Comparison of ENCODE assay signal across 8 mouse cellular contexts in the genomic region with DNA sequence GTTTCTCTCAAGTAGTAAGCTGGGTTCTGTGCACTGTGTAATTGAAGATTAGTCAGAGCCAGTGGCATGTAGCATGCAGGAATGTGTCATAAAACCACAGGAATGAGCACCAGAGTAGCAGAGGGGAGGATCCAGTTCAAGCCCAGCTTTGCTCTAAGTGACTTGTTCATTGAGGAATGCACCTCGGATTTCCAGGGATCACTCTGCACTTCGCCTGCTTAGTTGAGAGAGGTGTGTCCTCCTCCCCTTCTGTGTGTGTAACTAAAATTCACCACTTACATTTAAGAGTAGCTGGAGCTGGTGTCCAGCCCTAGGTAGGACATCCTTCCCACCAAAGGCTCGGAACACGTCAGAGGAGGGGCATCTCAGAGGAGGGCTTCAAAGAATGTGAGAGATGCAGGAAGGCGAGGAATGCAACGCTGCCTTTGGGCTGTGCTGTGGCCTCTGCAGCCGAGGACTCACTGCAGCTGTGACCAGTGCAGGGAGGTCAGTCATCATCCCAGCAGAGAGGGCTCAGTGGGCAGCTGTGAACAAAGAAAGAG. TPM values are rescaled to one million over a fixed set of nuclear protein-coding genes. Genes with fewer than 3 reads are reported as not detected.
DNase-seq lines count a peak whose midpoint lies in the region; ATAC-seq lines count a peak whose summit lies in the region.

No protein-coding gene starts in this region.

- no peaks in the 10 kb centered on the region for H3K27me3 ChIP-seq in kidney, embryonic 14.5 days (ENCODE audit: control insufficient read depth, insufficient read depth, low read length)
- H3K27me3 ChIP-seq in neural tube, embryonic 11.5 days (ENCODE audit: control insufficient read depth, insufficient read depth, low read length): no peaks in the 10 kb centered on the region

- peak overlapping the region; percentile 73; the same call in 1 of the 2 replicates for H3K27ac ChIP-seq in kidney, embryonic 14.5 days (ENCODE audit: low read depth, low read length)
- H3K27ac ChIP-seq in neural tube, embryonic 11.5 days (ENCODE audit: low read depth, low read length): no peak overlapping the region

- peaks cover 3% of the 10 kb centered on the region; the same call in 1 of the 2 replicates for H3K36me3 ChIP-seq in kidney, embryonic 14.5 days (ENCODE audit: control insufficient read depth, insufficient read depth, low read length)
- H3K36me3 ChIP-seq in neural tube, embryonic 11.5 days (ENCODE audit: control insufficient read depth, insufficient read depth, low read length): no peaks in the 10 kb centered on the region

- peak; percentile 81 for ATAC-seq in kidney, embryonic 14.5 days (ENCODE audit: low FRiP score, low TSS enrichment)
- ATAC-seq in neural tube, embryonic 11.5 days (ENCODE audit: insufficient read depth, low FRiP score, low TSS enrichment): no peak
- no peak for ATAC-seq in erythroblast, adult 5-6 weeks (replicated peaks; ENCODE audit: low FRiP score, poor library complexity, severe bottlenecking)

- DNase-seq in gastrocnemius, adult 18-20 months (ENCODE audit: low spot score): peak; percentile 13
- no peak for DNase-seq in gastrocnemius, postnatal 36 days
- DNase-seq in gastrocnemius, postnatal 25 days: peak; percentile 16
- peak; percentile 37 for DNase-seq in neural tube, embryonic 11.5 days (ENCODE audit: low spot score)
- DNase-seq in spleen, adult 12 weeks (ENCODE audit: low spot score): no peak
- no peak for DNase-seq in layer of hippocampus, postnatal 14 days (ENCODE audit: low spot score in 2 of 2)

- no peaks in the 10 kb centered on the region for H3K9me3 ChIP-seq in kidney, embryonic 14.5 days (ENCODE audit: control insufficient read depth, low read length)
- H3K9me3 ChIP-seq in neural tube, embryonic 11.5 days (ENCODE audit: control insufficient read depth, low read length): no peaks in the 10 kb centered on the region

- H3K4me3 ChIP-seq in kidney, embryonic 14.5 days (ENCODE audit: low read length): no peak overlapping the region
- no peak overlapping the region for H3K4me3 ChIP-seq in neural tube, embryonic 11.5 days (ENCODE audit: low read depth, low read length)

- intact Hi-C loops in gastrocnemius, postnatal 36 days (cut with DNase I): no loop called here

- H3K4me1 ChIP-seq in kidney, embryonic 14.5 days (ENCODE audit: control insufficient read depth, insufficient read depth, low read length): peaks cover 15% of the 10 kb centered on the region
- 0 out of 2 replicates have a peak, but pooled peaks cover 4% of the 10 kb centered on the region for H3K4me1 ChIP-seq in neural tube, embryonic 11.5 days (ENCODE audit: control insufficient read depth, insufficient read depth, low read length)

- H3K4me2 ChIP-seq in kidney, embryonic 14.5 days (replicated peaks; ENCODE audit: low read depth, low read length): 0 out of 2 replicates have a peak overlapping the region, but pooled peaks have one; percentile 5
- no peak overlapping the region for H3K4me2 ChIP-seq in neural tube, embryonic 11.5 days (ENCODE audit: low read depth)

- WGBS in kidney, embryonic 14.5 days: 20% methylated on average over 7 of the region's 7 CpGs
- WGBS in neural tube, embryonic 11.5 days: 13% methylated on average over 7 of the region's 7 CpGs

- no peak overlapping the region for H3K9ac ChIP-seq in kidney, embryonic 14.5 days (ENCODE audit: low read depth, low read length)
- H3K9ac ChIP-seq in neural tube, embryonic 11.5 days (ENCODE audit: low read length): no peak overlapping the region

RNA-seq across cellular contexts. Expression of gene Prkci, which starts 27.4 kb away (rescaled TPM):
- 1 to 10 TPM; 2.6 to 5.1 TPM for total RNA-seq in gastrocnemius, adult 18-20 months (2021)
- total RNA-seq in gastrocnemius, postnatal 36 days (2021): 1 to 10 TPM; 2.8 to 3.0 TPM
- total RNA-seq in gastrocnemius, postnatal 25 days (2021): 1 to 10 TPM; 4.4 to 4.7 TPM
- 19.4 and 48.4 TPM in 2 replicates for polyA plus RNA-seq in kidney, embryonic 14.5 days (2014; fragmentation: Nextera tagmentation; extraction: Ambion mirVana)
- 44.7 and 47.8 TPM in 2 replicates for polyA plus RNA-seq in neural tube, embryonic 11.5 days (2014; fragmentation: Nextera tagmentation; extraction: Ambion mirVana)
- 10 to 100 TPM; 56.8 to 59.5 TPM for total RNA-seq in layer of hippocampus, postnatal 14 days (2021)
- 5.6 and 9.2 TPM in 2 replicates for total RNA-seq in erythroblast, adult 5-6 weeks (2015; ENCODE audit: low replicate concordance)
- 8.1 and 19.5 TPM in 2 replicates for total RNA-seq in erythroblast, adult 5-6 weeks (2017; ENCODE audit: low replicate concordance)

RNA-seq across cellular contexts. Expression of gene Phc3, which starts 53.8 kb away (rescaled TPM):
- total RNA-seq in gastrocnemius, adult 18-20 months (2021): 10 to 100 TPM; 11.8 to 12.2 TPM
- total RNA-seq in gastrocnemius, postnatal 36 days (2021): 10 to 100 TPM in 1 of 2 experiments, 1 to 10 TPM in 1; 9.3 to 11.6 TPM
- 10 to 100 TPM; 10.6 to 11.0 TPM for total RNA-seq in gastrocnemius, postnatal 25 days (2021)
- 5.5 and 8.7 TPM in 2 replicates for polyA plus RNA-seq in kidney, embryonic 14.5 days (2014; fragmentation: Nextera tagmentation; extraction: Ambion mirVana)
- polyA plus RNA-seq in neural tube, embryonic 11.5 days (2014; fragmentation: Nextera tagmentation; extraction: Ambion mirVana): 5.2 and 5.6 TPM in 2 replicates
- 10 to 100 TPM; 37.0 to 37.9 TPM for total RNA-seq in layer of hippocampus, postnatal 14 days (2021)
- total RNA-seq in erythroblast, adult 5-6 weeks (2015; ENCODE audit: low replicate concordance): 8.4 and 11.5 TPM in 2 replicates
- total RNA-seq in erythroblast, adult 5-6 weeks (2017; ENCODE audit: low replicate concordance): 12.8 and 16.5 TPM in 2 replicates

Comparison
In these comparisons a context has a peak if more than half of its experiments do, and no peak if none do; other contexts are left out.
1. DNase-seq: peak in gastrocnemius, adult 18-20 months (single experiment), gastrocnemius, postnatal 25 days (single experiment) and neural tube, embryonic 11.5 days (single experiment); none in gastrocnemius, postnatal 36 days (0 of 2), spleen, adult 12 weeks (single experiment) and layer of hippocampus, postnatal 14 days (0 of 2).